Mouse (Mus musculus): ENCODE data around the gene Trpc4ap. TPM values are rescaled to one million over a fixed set of nuclear protein-coding genes. Genes with fewer than 3 reads are reported as not detected.

Gene Trpc4ap
- total and polyA plus RNA-seq, 2 experiments, result 53.4 to 114 TPM

GRCm38 (mm10) chr2:155635961-155636360 is 56.2 kb downstream of the Trpc4ap start:
- H3K36me3 ChIP-seq (ENCODE audit: control insufficient read depth, insufficient read depth, low read length), result peaks cover 11% of the 10 kb centered on the region; the same call in 1 of the 2 replicates
- TF ChIP-seq POLR2A (IDR thresholded peaks at IDR 0.05; ENCODE audit: extremely low read depth, insufficient read depth, low read length) (no peak), CTCF (IDR thresholded peaks at IDR 0.05; ENCODE audit: low read depth, low read length) (no peak)
- no peak overlapping the region for H3K27ac ChIP-seq (replicated peaks; ENCODE audit: insufficient read depth, low read depth, low read length)
- 97% methylated on average over 8 of the region's 8 CpGs for WGBS
- H3K4me1 ChIP-seq (ENCODE audit: control insufficient read depth, insufficient read depth, low read length), result peaks cover 27% of the 10 kb centered on the region
- no peaks in the 10 kb centered on the region for H3K79me2 ChIP-seq (ENCODE audit: control insufficient read depth, insufficient read depth, low read length)
- no peaks in the 10 kb centered on the region for H3K27me3 ChIP-seq (ENCODE audit: control insufficient read depth, insufficient read depth, low read length)
- no peak overlapping the region for H3K4me3 ChIP-seq (ENCODE audit: insufficient read depth, low read depth, low read length)
- DNase-seq (ENCODE audit: extremely low read depth, low read depth, low spot score), result no peak
- no peak overlapping the region for H3K9ac ChIP-seq (ENCODE audit: low read depth, low read length)

GRCm38 (mm10) chr2:155634562-155634961 is 57.6 kb downstream of the Trpc4ap start:
- Histone ChIP-seq H3K79me2 (ENCODE audit: control insufficient read depth, insufficient read depth, low read length) (no peaks in the 10 kb centered on the region), H3K36me3 (ENCODE audit: control insufficient read depth, insufficient read depth, low read length) (peaks cover 11% of the 10 kb centered on the region; the same call in 1 of the 2 replicates), H3K4me1 (ENCODE audit: control insufficient read depth, insufficient read depth, low read length) (peaks cover 17% of the 10 kb centered on the region), H3K27me3 (ENCODE audit: control insufficient read depth, insufficient read depth, low read length) (no peaks in the 10 kb centered on the region), H3K4me3 (ENCODE audit: insufficient read depth, low read depth, low read length) (no peak overlapping the region), H3K27ac (replicated peaks; ENCODE audit: insufficient read depth, low read depth, low read length) (no peak overlapping the region), H3K9ac (ENCODE audit: low read depth, low read length) (no peak overlapping the region)
- TF ChIP-seq CTCF (IDR thresholded peaks at IDR 0.05; ENCODE audit: low read depth, low read length) (no peak), POLR2A (IDR thresholded peaks at IDR 0.05; ENCODE audit: extremely low read depth, insufficient read depth, low read length) (no peak)
- DNase-seq (ENCODE audit: extremely low read depth, low read depth, low spot score), result no peak
- 95% methylated on average over 8 of the region's 8 CpGs for WGBS

- Histone ChIP-seq H3K4me1 (ENCODE audit: control insufficient read depth, insufficient read depth, low read length) (peaks cover 14% of the 10 kb centered on the region), H3K36me3 (ENCODE audit: control insufficient read depth, insufficient read depth, low read length) (peaks cover 11% of the 10 kb centered on the region; the same call in 1 of the 2 replicates), H3K27me3 (ENCODE audit: control insufficient read depth, insufficient read depth, low read length) (no peaks in the 10 kb centered on the region), H3K79me2 (ENCODE audit: control insufficient read depth, insufficient read depth, low read length) (no peaks in the 10 kb centered on the region), H3K27ac (replicated peaks; ENCODE audit: insufficient read depth, low read depth, low read length) (no peak overlapping the region), H3K9ac (ENCODE audit: low read depth, low read length) (no peak overlapping the region), H3K4me3 (ENCODE audit: insufficient read depth, low read depth, low read length) (no peak overlapping the region)
- WGBS, result 91% methylated on average over 9 of the region's 9 CpGs
- no peak for DNase-seq (ENCODE audit: extremely low read depth, low read depth, low spot score)
- no peak for TF ChIP-seq POLR2A (IDR thresholded peaks at IDR 0.05; ENCODE audit: extremely low read depth, insufficient read depth, low read length)
- TF ChIP-seq CTCF (IDR thresholded peaks at IDR 0.05; ENCODE audit: low read depth, low read length), result no peak
These were observed 58.5 kb downstream of the Trpc4ap start for GRCm38 (mm10) chr2:155633731-155634130.

GRCm38 (mm10) chr2:155633121-155633520 is 59.1 kb downstream of the Trpc4ap start:
- Histone ChIP-seq H3K27ac (replicated peaks; ENCODE audit: insufficient read depth, low read depth, low read length) (no peak overlapping the region), H3K79me2 (ENCODE audit: control insufficient read depth, insufficient read depth, low read length) (no peaks in the 10 kb centered on the region), H3K36me3 (ENCODE audit: control insufficient read depth, insufficient read depth, low read length) (peaks cover 11% of the 10 kb centered on the region; the same call in 1 of the 2 replicates), H3K4me1 (ENCODE audit: control insufficient read depth, insufficient read depth, low read length) (peaks cover 12% of the 10 kb centered on the region), H3K9ac (ENCODE audit: low read depth, low read length) (no peak overlapping the region), H3K4me3 (ENCODE audit: insufficient read depth, low read depth, low read length) (no peak overlapping the region), H3K27me3 (ENCODE audit: control insufficient read depth, insufficient read depth, low read length) (no peaks in the 10 kb centered on the region)
- WGBS, result 88% methylated on average over 19 of the region's 19 CpGs
- no peak for DNase-seq (ENCODE audit: extremely low read depth, low read depth, low spot score)
- TF ChIP-seq POLR2A (IDR thresholded peaks at IDR 0.05; ENCODE audit: extremely low read depth, insufficient read depth, low read length) (no peak), CTCF (IDR thresholded peaks at IDR 0.05; ENCODE audit: low read depth, low read length) (no peak)

- no peak for TF ChIP-seq POLR2A (IDR thresholded peaks at IDR 0.05; ENCODE audit: extremely low read depth, insufficient read depth, low read length)
- no peaks in the 10 kb centered on the region for H3K79me2 ChIP-seq (ENCODE audit: control insufficient read depth, insufficient read depth, low read length)
- H3K4me1 ChIP-seq (ENCODE audit: control insufficient read depth, insufficient read depth, low read length), result peaks cover 6% of the 10 kb centered on the region; the same call in 1 of the 2 replicates
- H3K9ac ChIP-seq (ENCODE audit: low read depth, low read length), result no peak overlapping the region
- H3K27me3 ChIP-seq (ENCODE audit: control insufficient read depth, insufficient read depth, low read length), result no peaks in the 10 kb centered on the region
- DNase-seq (ENCODE audit: extremely low read depth, low read depth, low spot score), result no peak
- 86% methylated on average over 30 of the region's 30 CpGs for WGBS
- no peak overlapping the region for H3K4me3 ChIP-seq (ENCODE audit: insufficient read depth, low read depth, low read length)
- H3K27ac ChIP-seq (replicated peaks; ENCODE audit: insufficient read depth, low read depth, low read length), result no peak overlapping the region
- peaks cover 11% of the 10 kb centered on the region; the same call in 1 of the 2 replicates for H3K36me3 ChIP-seq (ENCODE audit: control insufficient read depth, insufficient read depth, low read length)
These were observed 59.8 kb downstream of the Trpc4ap start for GRCm38 (mm10) chr2:155632138-155632936.
